Mouse (Mus musculus) cerebellum, adult 2 months (tissue): ENCODE results near the gene Mcm3ap.

Source experiments
- CTCF ChIP-seq: fragments of 200-500 bp; IDR thresholded peaks from 2 replicates; pipeline ENCODE4 v1.5.1; 2011; ENCODE audit warnings: low read depth, mild to moderate bottlenecking, control low read depth, low read length, moderate library complexity, borderline replicate concordance; ENCODE audit not compliant: insufficient read depth
- POLR2A ChIP-seq: fragments of 200-500 bp; IDR thresholded peaks from 2 replicates; pipeline ENCODE4 v1.6.1; 2011; ENCODE audit warnings: low read length, control low read depth, borderline replicate concordance; ENCODE audit not compliant: insufficient read depth

GRCm38 (mm10) chr10:76546566-76546965 lies 77.8 kb downstream of the Mcm3ap start:
- no peak for TF ChIP-seq POLR2A
- TF ChIP-seq CTCF, result no peak
